Mouse (Mus musculus) megakaryocyte, adult 5-6 weeks (primary cell): ENCODE results near the gene Olfr776. TPM values are rescaled to one million over a fixed set of nuclear protein-coding genes. Genes with fewer than 3 reads are reported as not detected.
"Not testable (repeated sequence)": the region's sequence is repeated elsewhere in the genome, so short reads cannot be mapped to it uniquely, and the experiment has no call there.

ENCODE experiments used
- ATAC-seq: 2 replicates; pipeline ENCODE4 v1.8.0; 2016; ENCODE audit warnings: mild to moderate bottlenecking, inconsistent platforms; ENCODE audit not compliant: poor library complexity, severe bottlenecking
- total RNA-seq, 2 experiments: library from RNA; stranded (forward) in 1 of 2; stranded (reverse) in 1 of 2; fragments of 153-499, 151-499 nt in 1 of 2; fragments of 221-1000, 200-1000 nt in 1 of 2; gene quantifications; 2 replicates each; pipeline versions ENCODE4 v1.2.3 to v1.2.4; 2015 to 2017

The Olfr776 gene
- total RNA-seq (2015) (not detected in 2 replicates), total RNA-seq (2017) (not detected in 2 replicates)

- no peak for ATAC-seq
Measured at GRCm38 (mm10) chr10:129258827-129259226, at the start of gene Olfr776. Olfr776 (plus strand) TSS chr10:129259127.

DNA sequence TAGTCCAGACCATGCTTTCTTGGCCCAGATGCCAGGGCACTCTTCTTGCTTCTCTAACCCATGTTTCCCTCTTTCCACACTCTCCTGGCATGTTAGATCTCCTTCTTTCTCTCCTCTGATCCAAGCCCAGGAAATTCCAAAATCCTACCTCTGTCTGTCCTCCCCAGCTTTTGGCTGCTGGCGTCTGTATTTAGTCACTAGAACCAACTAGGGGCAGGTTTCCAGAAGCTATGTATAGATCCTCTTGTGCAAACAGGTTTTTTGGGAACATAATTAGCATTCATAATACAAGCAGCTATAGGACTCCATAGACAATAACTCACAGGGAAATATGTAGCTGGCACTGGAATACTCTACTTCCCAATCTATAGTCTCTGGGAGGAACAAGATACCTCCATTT, 28.2 kb upstream of the Olfr776 start:
- no peak for ATAC-seq

- ATAC-seq, result no peak
Measured at GRCm38 (mm10) chr10:129235904-129236303, 23.0 kb upstream of the Olfr776 start, which contains the start of gene Olfr774. Olfr774 (plus strand) TSS chr10:129236204.

GRCm38 (mm10) chr10:129248112-129248511, 10.8 kb upstream of the Olfr776 start, which contains the start of gene Olfr775:
Olfr775 (plus strand) TSS chr10:129248412.
- ATAC-seq, result no peak

GRCm38 (mm10) chr10:129271081-129271535, 12.2 kb downstream of the Olfr776 start, which contains the start of gene Olfr777:
Olfr777 (minus strand) TSS chr10:129271485.
- ATAC-seq, result no peak

DNA sequence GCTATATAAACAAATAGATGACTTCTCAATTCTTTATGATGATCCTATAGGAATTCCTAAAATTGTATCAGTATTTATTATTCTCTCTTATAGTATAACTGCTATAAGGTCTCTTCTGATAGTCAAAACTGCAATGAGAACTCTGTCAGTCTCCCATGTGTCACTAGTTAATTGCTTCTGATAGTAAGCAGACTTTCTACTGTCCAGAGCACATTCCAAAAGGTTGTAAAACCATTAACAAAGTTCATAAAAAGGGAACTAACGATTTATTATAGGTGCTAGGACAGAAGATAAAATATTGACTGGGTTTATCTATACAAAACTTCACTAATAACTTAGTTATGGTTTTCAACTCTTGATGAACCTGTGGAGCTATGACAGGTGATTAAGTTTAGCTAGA, 54.0 kb downstream of the Olfr776 start:
- ATAC-seq, result not testable (repeated sequence)

DNA sequence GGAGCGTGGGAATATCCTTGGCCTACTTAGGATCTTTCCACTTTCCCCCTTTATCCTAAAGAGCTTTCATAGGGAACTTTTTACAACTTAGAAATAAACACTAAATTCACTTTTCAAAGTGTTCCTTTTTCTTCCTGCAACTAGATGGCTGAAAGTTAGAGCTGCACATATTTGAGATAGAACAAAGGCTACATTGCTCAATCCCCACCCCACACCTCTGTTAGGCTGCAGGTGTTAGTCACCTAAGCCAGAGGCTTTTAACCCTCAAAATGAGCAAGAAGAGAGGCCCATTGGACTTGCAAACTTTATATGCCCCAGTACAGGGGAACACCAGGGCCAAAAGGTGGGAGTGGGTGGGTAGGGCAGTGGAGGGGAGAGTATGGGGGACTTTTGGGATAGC, 54.6 kb downstream of the Olfr776 start:
- not testable (repeated sequence) for ATAC-seq

Other genes with a start within 250 kb of the Olfr776 start
- gene Olfr763, start 248.3 kb upstream of the Olfr776 start, total RNA-seq (2015), result not detected in 2 replicates
- gene Olfr763, start 248.3 kb upstream of the Olfr776 start, total RNA-seq (2017), result not detected in 2 replicates
- gene Olfr764-ps1, start 219.2 kb upstream of the Olfr776 start, total RNA-seq (2015), result not detected in 2 replicates
- not detected in 2 replicates for gene Olfr764-ps1, start 219.2 kb upstream of the Olfr776 start, total RNA-seq (2017)
- gene Olfr765, start 209.1 kb upstream of the Olfr776 start, total RNA-seq (2015), result not detected in 2 replicates
- gene Olfr765, start 209.1 kb upstream of the Olfr776 start, total RNA-seq (2017), result not detected in 2 replicates
- gene Olfr766-ps1, start 190.2 kb upstream of the Olfr776 start, total RNA-seq (2015), result not detected in 2 replicates
- not detected in 2 replicates for gene Olfr766-ps1, start 190.2 kb upstream of the Olfr776 start, total RNA-seq (2017)
- not detected in 2 replicates for gene Olfr767, start 176.2 kb upstream of the Olfr776 start, total RNA-seq (2015)
- gene Olfr767, start 176.2 kb upstream of the Olfr776 start, total RNA-seq (2017), result not detected in 2 replicates
- not detected in 2 replicates for gene Olfr768, start 159.8 kb upstream of the Olfr776 start, total RNA-seq (2015)
- not detected in 2 replicates for gene Olfr768, start 159.8 kb upstream of the Olfr776 start, total RNA-seq (2017)
- gene Olfr769, start 141.3 kb upstream of the Olfr776 start, total RNA-seq (2015), result not detected in 2 replicates
- not detected in 2 replicates for gene Olfr769, start 141.3 kb upstream of the Olfr776 start, total RNA-seq (2017)
- gene Olfr770, start 120.1 kb upstream of the Olfr776 start, total RNA-seq (2015), result not detected in 2 replicates
- not detected in 2 replicates for gene Olfr770, start 120.1 kb upstream of the Olfr776 start, total RNA-seq (2017)
- gene Olfr771, start 94.4 kb upstream of the Olfr776 start, total RNA-seq (2015), result not detected in 2 replicates
- gene Olfr771, start 94.4 kb upstream of the Olfr776 start, total RNA-seq (2017), result not detected in 2 replicates
- gene Olfr772, start 81.2 kb upstream of the Olfr776 start, total RNA-seq (2015), result not detected in 2 replicates
- gene Olfr772, start 81.2 kb upstream of the Olfr776 start, total RNA-seq (2017), result not detected in 2 replicates
- not detected in 2 replicates for gene Olfr773, start 71.7 kb upstream of the Olfr776 start, total RNA-seq (2015)
- not detected in 2 replicates for gene Olfr773, start 71.7 kb upstream of the Olfr776 start, total RNA-seq (2017)
- not detected in 2 replicates for gene Olfr774, start 22.9 kb upstream of the Olfr776 start, total RNA-seq (2015)
- gene Olfr774, start 22.9 kb upstream of the Olfr776 start, total RNA-seq (2017), result not detected in 2 replicates
- not detected in 2 replicates for gene Olfr775, start 10.7 kb upstream of the Olfr776 start, total RNA-seq (2015)
- gene Olfr775, start 10.7 kb upstream of the Olfr776 start, total RNA-seq (2017), result not detected in 2 replicates
- gene Olfr777, start 12.4 kb downstream of the Olfr776 start, total RNA-seq (2015), result not detected in 2 replicates
- not detected in 2 replicates for gene Olfr777, start 12.4 kb downstream of the Olfr776 start, total RNA-seq (2017)
- gene Olfr780, start 59.0 kb downstream of the Olfr776 start, total RNA-seq (2015), result not detected in 2 replicates
- not detected in 2 replicates for gene Olfr780, start 59.0 kb downstream of the Olfr776 start, total RNA-seq (2017)
- gene Olfr781, start 69.7 kb downstream of the Olfr776 start, total RNA-seq (2015), result not detected in 2 replicates
- gene Olfr781, start 69.7 kb downstream of the Olfr776 start, total RNA-seq (2017), result not detected in 2 replicates
- not detected in 2 replicates for gene Olfr782, start 89.7 kb downstream of the Olfr776 start, total RNA-seq (2015)
- not detected in 2 replicates for gene Olfr782, start 89.7 kb downstream of the Olfr776 start, total RNA-seq (2017)
- 0.11 and 0.14 TPM in 2 replicates for gene Olfr784, start 125.0 kb downstream of the Olfr776 start, total RNA-seq (2015)
- gene Olfr784, start 125.0 kb downstream of the Olfr776 start, total RNA-seq (2017), result 0.15 and 0.16 TPM in 2 replicates
- gene Olfr785, start 146.3 kb downstream of the Olfr776 start, total RNA-seq (2015), result not detected in 2 replicates
- gene Olfr785, start 146.3 kb downstream of the Olfr776 start, total RNA-seq (2017), result not detected in 2 replicates
- gene Olfr786, start 168.2 kb downstream of the Olfr776 start, total RNA-seq (2015), result not detected in 2 replicates
- not detected in 2 replicates for gene Olfr786, start 168.2 kb downstream of the Olfr776 start, total RNA-seq (2017)
- gene Olfr787, start 202.7 kb downstream of the Olfr776 start, total RNA-seq (2015), result not detected in 2 replicates
- gene Olfr787, start 202.7 kb downstream of the Olfr776 start, total RNA-seq (2017), result not detected in 2 replicates
- not detected in 2 replicates for gene Olfr788, start 211.9 kb downstream of the Olfr776 start, total RNA-seq (2015)
- not detected in 2 replicates for gene Olfr788, start 211.9 kb downstream of the Olfr776 start, total RNA-seq (2017)
- not detected in 2 replicates for gene Olfr789, start 225.6 kb downstream of the Olfr776 start, total RNA-seq (2015)
- not detected in 2 replicates for gene Olfr789, start 225.6 kb downstream of the Olfr776 start, total RNA-seq (2017)
- gene Olfr790, start 239.4 kb downstream of the Olfr776 start, total RNA-seq (2015), result not detected in 2 replicates
- not detected in 2 replicates for gene Olfr790, start 239.4 kb downstream of the Olfr776 start, total RNA-seq (2017)